Mouse (Mus musculus) C2C12 (cell line): ENCODE data around the gene Gpr61.

Experiments
- CEBPB ChIP-seq: IDR thresholded peaks from one replicate; pipeline ENCODE4 v1.6.1; 2011; ENCODE audit warnings: low read depth, mild to moderate bottlenecking, control low read depth, moderate library complexity
- CTCF ChIP-seq: IDR thresholded peaks from one replicate; pipeline ENCODE4 v1.5.1; 2011; ENCODE audit not compliant: control insufficient read depth, insufficient read depth, insufficient read length
- MAX ChIP-seq: IDR thresholded peaks from one replicate; pipeline ENCODE4 v1.6.1; 2011; ENCODE audit warnings: mild to moderate bottlenecking, control low read depth
- MYOG ChIP-seq: IDR thresholded peaks from one replicate; pipeline ENCODE4 v1.6.1; 2011; ENCODE audit not compliant: control insufficient read depth, insufficient read length; ENCODE audit errors: extremely low read depth

GRCm38 (mm10) chr3:108167499-108167898, 12.8 kb upstream of the Gpr61 start:
- no peak for TF ChIP-seq CEBPB
- no peak for TF ChIP-seq CTCF
- no peak for TF ChIP-seq MAX
- no peak for TF ChIP-seq MYOG
